Mouse (Mus musculus): ENCODE measurements around the gene Ablim1. TPM values are rescaled to one million over a fixed set of nuclear protein-coding genes. Genes with fewer than 3 reads are reported as not detected.
A peak's percentile ranks its signal among the peaks of the same experiment; 100 is the strongest.

The Ablim1 gene
- polyA plus RNA-seq, 1 experiment from 2014 or later, result 46.9 TPM

- H3K4me3 ChIP-seq (ENCODE audit: control insufficient read depth in 1 of 2, insufficient read depth in 1 of 2, low read depth in 1 of 2, low read length in 2 of 2), result no peak overlapping the region
- WGBS, result 76% methylated on average over 2 of the region's 2 CpGs
- H3K4me2 ChIP-seq (ENCODE audit: low read length), result no peak overlapping the region
- ATAC-seq (ENCODE audit: insufficient number of reproducible peaks, insufficient read depth, low FRiP score, low read depth), result no peak
- H3K9ac ChIP-seq (ENCODE audit: low read length), result no peak overlapping the region
- H3K27ac ChIP-seq (replicated peaks in 1 of 2; ENCODE audit: control insufficient read depth in 1 of 2, insufficient read depth in 1 of 2, low read depth in 2 of 2, low read length in 2 of 2), result no peak overlapping the region
- peaks cover 13% of the 10 kb centered on the region for H3K36me3 ChIP-seq (ENCODE audit: control insufficient read depth, insufficient read depth, low read length)
- H3K9me3 ChIP-seq (ENCODE audit: control insufficient read depth, low read length), result no peaks in the 10 kb centered on the region
- peaks cover 16 to 32% of the 10 kb centered on the region in 2 experiments for H3K4me1 ChIP-seq (ENCODE audit: control insufficient read depth in 2 of 2, insufficient read depth in 2 of 2, low read length in 2 of 2)
- H3K27me3 ChIP-seq (ENCODE audit: control insufficient read depth, insufficient read depth, low read length), result no peaks in the 10 kb centered on the region
Measured at GRCm38 (mm10) chr19:57169485-57169884, 145.2 kb downstream of the Ablim1 start.

GRCm38 (mm10) chr19:57167721-57168120, 147.0 kb downstream of the Ablim1 start:
- H3K27me3 ChIP-seq (ENCODE audit: control insufficient read depth, insufficient read depth, low read length), result no peaks in the 10 kb centered on the region
- H3K27ac ChIP-seq (replicated peaks in 1 of 2; ENCODE audit: control insufficient read depth in 1 of 2, insufficient read depth in 1 of 2, low read depth in 2 of 2, low read length in 2 of 2), result peak overlapping the region in 1 of 2 experiments; percentile 25; a peak in 2 of 4 replicates
- no peak overlapping the region; the same call in 1 of the 2 replicates for H3K9ac ChIP-seq (ENCODE audit: low read length)
- whole genome bisulfite sequencing, result 84% methylated on average over 5 of the region's 5 CpGs
- no peak overlapping the region for H3K4me3 ChIP-seq (ENCODE audit: control insufficient read depth in 1 of 2, insufficient read depth in 1 of 2, low read depth in 1 of 2, low read length in 2 of 2)
- peaks cover 21 to 37% of the 10 kb centered on the region in 2 experiments for H3K4me1 ChIP-seq (ENCODE audit: control insufficient read depth in 2 of 2, insufficient read depth in 2 of 2, low read length in 2 of 2)
- ATAC-seq (ENCODE audit: insufficient number of reproducible peaks, insufficient read depth, low FRiP score, low read depth), result no peak
- H3K4me2 ChIP-seq (ENCODE audit: low read length), result no peak overlapping the region
- peaks cover 7% of the 10 kb centered on the region for H3K36me3 ChIP-seq (ENCODE audit: control insufficient read depth, insufficient read depth, low read length)
- no peaks in the 10 kb centered on the region for H3K9me3 ChIP-seq (ENCODE audit: control insufficient read depth, low read length)

- Histone ChIP-seq H3K4me1 (ENCODE audit: control insufficient read depth in 2 of 2, insufficient read depth in 2 of 2, low read length in 2 of 2) (peaks cover 28 to 46% of the 10 kb centered on the region in 2 experiments), H3K36me3 (ENCODE audit: control insufficient read depth, insufficient read depth, low read length) (no peaks in the 10 kb centered on the region)
Measured at GRCm38 (mm10) chr19:57164882-57165281, 149.8 kb downstream of the Ablim1 start.

GRCm38 (mm10) chr19:57163315-57163714, 151.4 kb downstream of the Ablim1 start:
- ATAC-seq (ENCODE audit: insufficient number of reproducible peaks, insufficient read depth, low FRiP score, low read depth), result peak; percentile 52; the same call in 1 of the 2 replicates
- no peaks in the 10 kb centered on the region for H3K27me3 ChIP-seq (ENCODE audit: control insufficient read depth, insufficient read depth, low read length)
- no peaks in the 10 kb centered on the region for H3K9me3 ChIP-seq (ENCODE audit: control insufficient read depth, low read length)
- no peak overlapping the region for H3K4me3 ChIP-seq (ENCODE audit: control insufficient read depth in 1 of 2, insufficient read depth in 1 of 2, low read depth in 1 of 2, low read length in 2 of 2)
- 27% methylated on average over 13 of the region's 13 CpGs for WGBS
- H3K9ac ChIP-seq (ENCODE audit: low read length), result peak overlapping the region; percentile 70
- no peaks in the 10 kb centered on the region for H3K36me3 ChIP-seq (ENCODE audit: control insufficient read depth, insufficient read depth, low read length)
- H3K4me1 ChIP-seq (ENCODE audit: control insufficient read depth in 2 of 2, insufficient read depth in 2 of 2, low read length in 2 of 2), result peaks cover 28 to 43% of the 10 kb centered on the region in 2 experiments
- H3K4me2 ChIP-seq (ENCODE audit: low read length), result peak overlapping the region; percentile 52
- H3K27ac ChIP-seq (replicated peaks in 1 of 2; ENCODE audit: control insufficient read depth in 1 of 2, insufficient read depth in 1 of 2, low read depth in 2 of 2, low read length in 2 of 2), result peak overlapping the region; percentile 98 to 99

More at GRCm38 (mm10) chr19:57164882-57165281, 149.8 kb downstream of the Ablim1 start:
- 59% methylated on average over 2 of the region's 2 CpGs for WGBS
- no peak overlapping the region for H3K9ac ChIP-seq (ENCODE audit: low read length)
- no peaks in the 10 kb centered on the region for H3K9me3 ChIP-seq (ENCODE audit: control insufficient read depth, low read length)
- no peaks in the 10 kb centered on the region for H3K27me3 ChIP-seq (ENCODE audit: control insufficient read depth, insufficient read depth, low read length)
- peak overlapping the region in 1 of 2 experiments; percentile 44; a peak in 1 of 4 replicates for H3K27ac ChIP-seq (replicated peaks in 1 of 2; ENCODE audit: control insufficient read depth in 1 of 2, insufficient read depth in 1 of 2, low read depth in 2 of 2, low read length in 2 of 2)
- H3K4me2 ChIP-seq (ENCODE audit: low read length), result no peak overlapping the region
- ATAC-seq (ENCODE audit: insufficient number of reproducible peaks, insufficient read depth, low FRiP score, low read depth), result no peak
- no peak overlapping the region for H3K4me3 ChIP-seq (ENCODE audit: control insufficient read depth in 1 of 2, insufficient read depth in 1 of 2, low read depth in 1 of 2, low read length in 2 of 2)

GRCm38 (mm10) chr19:57161978-57162727, 152.6 kb downstream of the Ablim1 start:
- H3K9me3 ChIP-seq (ENCODE audit: control insufficient read depth, low read length), result no peaks in the 10 kb centered on the region
- 59% methylated on average over 11 of the region's 11 CpGs for WGBS
- no peak overlapping the region for H3K4me2 ChIP-seq (ENCODE audit: low read length)
- peaks cover 30 to 48% of the 10 kb centered on the region in 2 experiments for H3K4me1 ChIP-seq (ENCODE audit: control insufficient read depth in 2 of 2, insufficient read depth in 2 of 2, low read length in 2 of 2)
- H3K27ac ChIP-seq (replicated peaks in 1 of 2; ENCODE audit: control insufficient read depth in 1 of 2, insufficient read depth in 1 of 2, low read depth in 2 of 2, low read length in 2 of 2), result peak overlapping the region; percentile 98 to 99
- no peak overlapping the region for H3K4me3 ChIP-seq (ENCODE audit: control insufficient read depth in 1 of 2, insufficient read depth in 1 of 2, low read depth in 1 of 2, low read length in 2 of 2)
- H3K9ac ChIP-seq (ENCODE audit: low read length), result peak overlapping the region; percentile 70
- ATAC-seq (ENCODE audit: insufficient number of reproducible peaks, insufficient read depth, low FRiP score, low read depth), result no peak; the same call in 1 of the 2 replicates
- no peaks in the 10 kb centered on the region for H3K36me3 ChIP-seq (ENCODE audit: control insufficient read depth, insufficient read depth, low read length)
- no peaks in the 10 kb centered on the region for H3K27me3 ChIP-seq (ENCODE audit: control insufficient read depth, insufficient read depth, low read length)

- WGBS, result 69% methylated on average over 7 of the region's 7 CpGs
- Histone ChIP-seq H3K9me3 (ENCODE audit: control insufficient read depth, low read length) (no peaks in the 10 kb centered on the region), H3K36me3 (ENCODE audit: control insufficient read depth, insufficient read depth, low read length) (no peaks in the 10 kb centered on the region), H3K9ac (ENCODE audit: low read length) (no peak overlapping the region), H3K27ac (replicated peaks in 1 of 2; ENCODE audit: control insufficient read depth in 1 of 2, insufficient read depth in 1 of 2, low read depth in 2 of 2, low read length in 2 of 2) (0 out of 4 replicates have a peak overlapping the region, but pooled peaks of 1 of the 2 experiments have one; percentile 99), H3K27me3 (ENCODE audit: control insufficient read depth, insufficient read depth, low read length) (no peaks in the 10 kb centered on the region), H3K4me3 (ENCODE audit: control insufficient read depth in 1 of 2, insufficient read depth in 1 of 2, low read depth in 1 of 2, low read length in 2 of 2) (no peak overlapping the region), H3K4me1 (ENCODE audit: control insufficient read depth in 2 of 2, insufficient read depth in 2 of 2, low read length in 2 of 2) (peaks cover 34 to 50% of the 10 kb centered on the region in 2 experiments), H3K4me2 (ENCODE audit: low read length) (no peak overlapping the region)
- ATAC-seq (ENCODE audit: insufficient number of reproducible peaks, insufficient read depth, low FRiP score, low read depth), result no peak
Measured at GRCm38 (mm10) chr19:57161010-57161660, 153.6 kb downstream of the Ablim1 start.

GRCm38 (mm10) chr19:57157731-57158343, 156.9 kb downstream of the Ablim1 start:
- H3K9ac ChIP-seq (ENCODE audit: low read length), result no peak overlapping the region
- WGBS, result 36% methylated on average over 20 of the region's 20 CpGs

More at GRCm38 (mm10) chr19:57157731-57158343, 156.9 kb downstream of the Ablim1 start:
- H3K9me3 ChIP-seq (ENCODE audit: control insufficient read depth, low read length), result no peaks in the 10 kb centered on the region
- peaks cover 35 to 64% of the 10 kb centered on the region in 2 experiments for H3K4me1 ChIP-seq (ENCODE audit: control insufficient read depth in 2 of 2, insufficient read depth in 2 of 2, low read length in 2 of 2)
- H3K27ac ChIP-seq (replicated peaks in 1 of 2; ENCODE audit: control insufficient read depth in 1 of 2, insufficient read depth in 1 of 2, low read depth in 2 of 2, low read length in 2 of 2), result peak overlapping the region; percentile 53 to 60; a peak in 3 of 4 replicates
- no peak for ATAC-seq (ENCODE audit: insufficient number of reproducible peaks, insufficient read depth, low FRiP score, low read depth)
- H3K27me3 ChIP-seq (ENCODE audit: control insufficient read depth, insufficient read depth, low read length), result no peaks in the 10 kb centered on the region
- no peak overlapping the region for H3K4me3 ChIP-seq (ENCODE audit: control insufficient read depth in 1 of 2, insufficient read depth in 1 of 2, low read depth in 1 of 2, low read length in 2 of 2)
- peak overlapping the region; percentile 40 for H3K4me2 ChIP-seq (ENCODE audit: low read length)
- H3K36me3 ChIP-seq (ENCODE audit: control insufficient read depth, insufficient read depth, low read length), result peaks cover 11% of the 10 kb centered on the region
